Mouse (Mus musculus) stomach, adult 2 months (tissue): ENCODE measurements around the gene Stra6l. TPM values are rescaled to one million over a fixed set of nuclear protein-coding genes. Genes with fewer than 3 reads are reported as not detected.

ENCODE experiments used
- polyA plus RNA-seq: library from polyadenylated mRNA; depleted of rRNA; stranded (reverse); fragments of >200 nt; gene quantifications from 2 replicates; pipeline ENCODE4 v1.2.3, GENCODE M21; 2012; rRNA removed

Stra6l gene
- 0.18 and 0.22 TPM in 2 replicates for polyA plus RNA-seq

DNA sequence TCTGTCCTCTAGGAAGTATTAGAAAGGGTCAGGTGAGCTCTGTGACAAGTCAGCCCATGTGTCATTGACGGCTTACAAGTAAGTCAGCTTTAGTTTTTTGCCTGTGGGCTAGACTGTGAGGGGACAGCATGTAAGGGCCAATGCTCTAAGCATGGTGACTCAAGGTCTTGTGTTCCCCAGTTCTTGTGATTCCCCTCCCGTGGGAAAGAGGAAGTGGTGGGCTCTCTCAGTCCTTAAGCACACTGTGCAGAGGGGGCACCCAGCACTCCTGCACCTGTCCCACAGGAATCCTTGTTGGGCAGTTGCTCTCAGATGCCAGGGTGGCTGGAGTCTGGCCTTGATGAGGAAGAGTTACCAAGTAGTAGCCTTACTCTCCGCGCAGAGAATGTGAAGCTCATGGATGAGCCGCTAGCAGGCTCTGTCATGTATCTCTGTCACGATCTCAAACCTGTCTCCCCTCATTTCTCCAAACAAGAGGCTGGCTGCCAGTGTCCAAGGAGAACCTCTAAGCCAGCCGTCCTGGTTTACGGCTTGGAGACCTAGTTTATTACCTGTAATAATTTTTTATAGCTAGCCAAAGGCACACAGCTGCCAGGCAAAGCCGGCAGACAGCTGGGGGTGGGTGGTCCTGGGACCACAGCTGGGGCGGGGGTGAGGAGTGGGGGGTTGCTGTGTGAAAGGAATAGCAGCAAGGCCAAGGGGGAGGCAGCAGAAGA, at the start of gene Stra6l:
TSS of gene Stra6l (plus strand) at position 556 of the 716 bp plus-strand sequence.

DNA sequence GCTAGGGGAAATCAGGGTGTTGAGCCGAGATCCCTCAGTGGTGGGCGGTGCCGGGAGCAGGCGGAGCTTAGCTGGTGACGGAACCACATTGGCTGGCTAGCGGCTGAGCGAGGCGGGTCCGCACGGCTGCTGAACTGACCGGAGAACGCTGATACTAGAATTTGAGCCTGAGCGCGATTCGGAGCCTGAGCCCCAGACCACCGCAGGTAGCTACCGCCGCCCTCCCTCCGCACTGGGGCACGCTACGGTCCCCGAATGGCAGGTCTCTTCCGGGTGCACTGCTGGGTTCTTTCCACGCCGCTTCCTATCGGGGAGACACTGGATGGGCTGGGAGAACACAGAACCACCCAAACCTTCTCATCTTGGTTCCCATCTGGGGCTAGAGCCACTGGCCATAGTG, 49.5 kb upstream of the Stra6l start, which contains the start of gene Aldh1b1:
TSS of gene Aldh1b1 (plus strand) at position 59 of the 400 bp plus-strand sequence.

DNA sequence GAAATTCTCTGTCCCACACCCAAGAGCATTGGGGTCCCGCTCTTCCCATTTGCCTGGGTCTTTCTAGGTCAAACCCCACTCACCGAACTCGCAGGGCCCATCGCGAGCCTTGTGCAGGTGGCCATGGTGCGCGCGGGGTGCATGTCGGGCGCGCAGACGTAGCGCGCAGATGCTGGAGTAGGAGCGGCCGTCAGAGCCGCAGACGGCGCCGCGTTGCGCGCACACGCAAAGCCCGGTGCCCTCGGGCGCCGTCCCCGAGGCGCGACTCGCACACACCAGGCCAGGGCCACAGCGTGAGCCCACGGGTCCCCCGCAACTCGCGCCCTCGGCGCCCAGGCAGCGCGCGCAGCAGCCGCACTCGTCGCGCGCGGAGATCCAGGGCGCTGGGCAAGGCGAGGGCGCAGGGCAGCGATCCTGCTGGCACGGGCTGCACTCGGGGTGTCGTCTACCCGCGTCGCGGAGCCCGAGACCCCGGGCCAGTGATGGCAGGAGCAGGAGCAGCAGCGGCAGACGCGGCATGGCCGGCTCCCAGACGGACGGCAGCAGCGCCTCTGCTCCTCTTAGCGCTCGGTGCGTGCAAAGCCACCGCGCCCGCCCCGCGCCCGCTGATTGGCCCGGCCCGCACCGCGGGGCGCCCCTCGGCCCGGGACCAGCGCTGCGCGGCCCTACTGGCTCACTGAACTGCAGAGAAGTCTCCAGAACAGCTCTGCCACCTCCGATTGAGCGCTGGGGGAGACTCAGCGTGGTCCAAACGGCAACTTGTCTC, 22.0 kb upstream of the Stra6l start, which contains the start of gene Igfbpl1:
TSS of gene Igfbpl1 (minus strand) at position 649 of the 766 bp plus-strand sequence.

DNA sequence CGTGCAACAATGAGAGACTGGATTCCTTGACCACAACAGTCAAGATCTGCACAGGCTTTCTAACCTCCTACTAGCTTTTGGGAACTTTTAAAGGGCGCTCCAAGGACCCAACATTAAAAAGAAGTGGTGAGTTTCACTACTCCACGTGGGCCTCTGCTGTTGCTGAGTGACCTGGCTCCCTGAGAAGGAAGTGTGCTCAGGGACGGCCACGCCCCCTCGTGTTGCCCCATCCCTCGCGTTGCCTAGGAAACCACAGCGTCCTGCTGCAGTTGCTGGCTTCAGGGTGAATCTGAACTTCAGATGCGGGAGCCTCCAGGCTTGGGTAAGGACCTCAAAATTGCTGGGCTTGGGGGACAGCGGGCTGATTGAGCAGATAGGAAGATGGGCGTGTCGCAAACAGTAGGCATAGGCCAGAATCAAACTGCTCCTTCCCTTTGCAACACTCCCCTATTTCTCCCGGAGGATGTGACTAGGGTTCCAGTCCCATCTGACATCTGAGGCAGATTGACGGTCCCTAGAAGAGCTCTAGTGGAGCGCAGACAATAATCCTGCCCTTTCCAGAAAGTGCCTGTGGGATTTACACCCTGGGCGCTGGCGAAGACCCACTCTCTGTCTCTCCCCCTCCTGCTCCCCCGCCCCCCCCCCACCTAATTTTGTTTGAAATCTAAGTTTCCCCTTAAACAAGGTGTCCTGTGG, 41.8 kb downstream of the Stra6l start, which contains the start of gene Ccdc180:
TSS of gene Ccdc180 (plus strand) at position 238 of the 696 bp plus-strand sequence.

Other genes starting within 250 kb of the Stra6l start
- 1.2 and 2.4 TPM in 2 replicates for gene Aldh1b1, start 49.6 kb upstream of the Stra6l start, polyA plus RNA-seq
- gene Igfbpl1, start 21.7 kb upstream of the Stra6l start, polyA plus RNA-seq, result 0.06 TPM in 2 replicates
- 0.03 and 0.05 TPM in 2 replicates for gene Ccdc180, start 41.6 kb downstream of the Stra6l start, polyA plus RNA-seq
- 4.6 and 5.6 TPM in 2 replicates for gene Tdrd7, start 116.7 kb downstream of the Stra6l start, polyA plus RNA-seq
- gene Tmod1, start 190.3 kb downstream of the Stra6l start, polyA plus RNA-seq, result 0.65 and 1.2 TPM in 2 replicates